Mouse (Mus musculus) right cerebral cortex, postnatal 14 days (tissue): ENCODE measurements around the gene Fggy.
A peak's percentile ranks its signal among the peaks of the same experiment; 100 is the strongest.

Experiments
- DNase-seq: peaks from one replicate; pipeline ENCODE4 v3.0.0; 2022

Gene Fggy

GRCm38 (mm10) chr4:95597208-95597607 lies 39.9 kb downstream of the Fggy start:
- no peak for DNase-seq

- no peak for DNase-seq
These were observed 44.5 kb downstream of the Fggy start for GRCm38 (mm10) chr4:95601776-95602175.

- no peak for DNase-seq
These were observed 45.9 kb downstream of the Fggy start for GRCm38 (mm10) chr4:95603254-95603653.

- DNase-seq = no peak
These were observed 53.4 kb downstream of the Fggy start for GRCm38 (mm10) chr4:95610663-95611062.

- no peak for DNase-seq
These were observed 54.1 kb downstream of the Fggy start for GRCm38 (mm10) chr4:95611390-95611789.

GRCm38 (mm10) chr4:95621046-95621445 lies 63.7 kb downstream of the Fggy start:
- no peak for DNase-seq

GRCm38 (mm10) chr4:95624696-95625095 lies 67.4 kb downstream of the Fggy start:
- no peak for DNase-seq

- no peak for DNase-seq
These were observed 68.3 kb downstream of the Fggy start for GRCm38 (mm10) chr4:95625651-95626050.

- no peak for DNase-seq
These were observed 68.9 kb downstream of the Fggy start for GRCm38 (mm10) chr4:95626186-95626585.

GRCm38 (mm10) chr4:95634903-95635302 lies 77.6 kb downstream of the Fggy start:
- DNase-seq = no peak

GRCm38 (mm10) chr4:95636937-95637749 lies 79.8 kb downstream of the Fggy start:
- peak; percentile 37 for DNase-seq

- DNase-seq = no peak
These were observed 80.8 kb downstream of the Fggy start for GRCm38 (mm10) chr4:95638063-95638462.

GRCm38 (mm10) chr4:95640831-95641230 lies 83.5 kb downstream of the Fggy start:
- no peak for DNase-seq

GRCm38 (mm10) chr4:95644048-95644447 lies 86.7 kb downstream of the Fggy start:
- DNase-seq = no peak

- DNase-seq = no peak
These were observed 91.7 kb downstream of the Fggy start for GRCm38 (mm10) chr4:95648801-95649551.

GRCm38 (mm10) chr4:95649552-95649905 lies 92.2 kb downstream of the Fggy start:
- DNase-seq = no peak

- DNase-seq = no peak
These were observed 92.7 kb downstream of the Fggy start for GRCm38 (mm10) chr4:95649980-95650379.

- no peak for DNase-seq
These were observed 94.7 kb downstream of the Fggy start for GRCm38 (mm10) chr4:95652044-95652443.

GRCm38 (mm10) chr4:95653296-95653912 lies 96.1 kb downstream of the Fggy start:
- DNase-seq = no peak

GRCm38 (mm10) chr4:95653913-95654301 lies 96.6 kb downstream of the Fggy start:
- DNase-seq = no peak

GRCm38 (mm10) chr4:95659024-95659423 lies 101.7 kb downstream of the Fggy start:
- DNase-seq = no peak

GRCm38 (mm10) chr4:95663596-95663995 lies 106.3 kb downstream of the Fggy start:
- no peak for DNase-seq

GRCm38 (mm10) chr4:95664327-95664726 lies 107.0 kb downstream of the Fggy start:
- no peak for DNase-seq
